Mouse (Mus musculus) skeletal muscle tissue, postnatal 0 days (tissue): ENCODE measurements around the gene Yju2. TPM values are rescaled to one million over a fixed set of nuclear protein-coding genes. Genes with fewer than 3 reads are reported as not detected.

ENCODE experiments used
- polyA plus RNA-seq: library from polyadenylated mRNA; unstranded; fragments of >200 nt; fragmentation: Nextera tagmentation; extraction: Ambion mirVana; gene quantifications from 2 replicates; pipeline ENCODE4 v1.2.1, GENCODE M21; 2015

Gene Yju2
- 10.1 and 10.6 TPM in 2 replicates for polyA plus RNA-seq

DNA sequence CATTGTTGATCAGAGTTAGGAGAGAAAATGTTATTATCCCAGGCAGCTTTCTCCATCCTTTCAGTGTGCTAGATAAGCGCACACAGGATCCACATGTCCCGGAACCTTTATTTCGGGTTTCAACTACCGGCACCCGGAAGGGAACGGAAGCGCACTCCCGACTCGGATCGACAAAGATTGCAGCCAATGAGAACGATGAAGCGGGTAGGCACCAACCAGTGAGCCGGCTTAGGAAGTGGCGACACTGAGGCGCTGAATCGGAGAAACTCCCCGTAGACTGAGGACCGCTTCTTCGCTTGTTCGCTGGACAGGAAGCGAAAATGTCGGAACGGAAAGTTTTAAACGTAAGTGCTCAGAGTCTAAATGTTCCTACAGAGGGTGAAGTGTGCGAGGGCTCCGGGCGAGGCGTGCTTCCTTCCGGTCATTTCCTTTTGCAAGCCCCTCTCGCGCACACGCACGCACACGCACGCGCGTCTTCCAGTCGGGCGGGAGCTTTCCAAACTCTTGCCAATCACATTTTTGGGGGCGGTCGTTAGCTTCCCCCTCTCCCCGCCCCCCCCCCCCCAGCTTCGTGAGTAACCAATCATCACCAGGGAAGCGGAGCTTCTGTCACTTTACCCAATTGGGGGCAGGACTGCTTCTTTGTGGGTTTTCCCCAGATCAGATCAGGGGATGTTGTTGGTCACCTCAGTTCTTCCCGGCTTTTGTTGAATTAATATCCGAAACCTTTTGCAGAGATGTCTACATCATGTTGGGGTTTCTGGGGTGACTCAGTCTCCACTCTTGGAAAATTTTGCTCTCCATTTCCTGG is at the start of gene Yju2:
Gene Yju2 (plus strand): TSS at position 182 of the 811 bp plus-strand sequence.

DNA sequence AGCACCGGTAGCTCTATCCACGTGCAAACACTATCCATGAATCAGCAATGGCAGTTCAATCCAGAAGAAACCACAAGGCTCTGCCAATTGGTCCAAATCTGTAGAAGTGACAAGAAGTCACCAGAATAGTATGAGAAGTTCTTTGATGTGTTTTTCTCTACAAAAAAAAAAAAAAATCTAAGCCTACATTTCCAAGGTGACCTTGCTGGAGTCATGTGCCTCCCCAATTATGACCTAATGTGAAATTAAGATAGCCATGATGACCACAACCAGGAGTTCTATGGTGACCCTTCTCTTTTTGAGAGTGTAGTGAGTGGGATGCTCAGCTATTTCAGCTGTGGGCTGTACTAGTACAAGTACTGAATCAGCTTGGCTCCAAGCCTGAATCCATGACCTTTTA is 9.5 kb upstream of the Yju2 start, which contains the start of gene Zfp119b:
Gene Zfp119b (minus strand): TSS at position 101 of the 400 bp plus-strand sequence.

GRCm38 (mm10) chr17:55952447-55953027 is 6.4 kb upstream of the Yju2 start, which contains the start of gene Ebi3:
Gene Ebi3, plus strand, starts transcription at chr17:55952640.

GRCm38 (mm10) chr17:55969966-55970891 is 11.3 kb downstream of the Yju2 start, which contains the start of gene Shd:
Gene Shd, plus strand, starts transcription at chr17:55970467.

GRCm38 (mm10) chr17:55986030-55986961 is 27.4 kb downstream of the Yju2 start, which contains the start of gene Fsd1:
Gene Fsd1, plus strand, starts transcription at chr17:55986509.

GRCm38 (mm10) chr17:56005415-56006061 is 46.6 kb downstream of the Yju2 start, which contains the start of the genes Stap2 and Mpnd:
Gene Stap2, minus strand, starts transcription at chr17:56005584.
Gene Mpnd, plus strand, starts transcription at chr17:56005711.

Other genes starting within 250 kb of the Yju2 start
- gene Pot1b, start 246.5 kb upstream of the Yju2 start, polyA plus RNA-seq: 2.0 and 2.1 TPM in 2 replicates
- gene Adgre4, start 209.1 kb upstream of the Yju2 start, polyA plus RNA-seq: 0.06 and 0.17 TPM in 2 replicates
- 4.7 and 4.8 TPM in 2 replicates for gene Zfp119a, start 80.2 kb upstream of the Yju2 start, polyA plus RNA-seq
- gene Zfp959, start 67.0 kb upstream of the Yju2 start, polyA plus RNA-seq: 4.5 and 5.8 TPM in 2 replicates
- 4.9 TPM in 2 replicates for gene Zfp119b, start 9.6 kb upstream of the Yju2 start, polyA plus RNA-seq
- 2.5 and 2.7 TPM in 2 replicates for gene Ebi3, start 6.5 kb upstream of the Yju2 start, polyA plus RNA-seq
- gene Shd, start 11.4 kb downstream of the Yju2 start, polyA plus RNA-seq: 0.93 and 1.0 TPM in 2 replicates
- 0.50 and 0.99 TPM in 2 replicates for gene Fsd1, start 27.4 kb downstream of the Yju2 start, polyA plus RNA-seq
- 6.6 and 7.3 TPM in 2 replicates for gene Stap2, start 46.5 kb downstream of the Yju2 start, polyA plus RNA-seq
- 31.9 and 32.3 TPM in 2 replicates for gene Mpnd, start 46.6 kb downstream of the Yju2 start, polyA plus RNA-seq
- gene Sh3gl1, start 77.5 kb downstream of the Yju2 start, polyA plus RNA-seq: 66.6 and 83.7 TPM in 2 replicates
- 3.2 and 3.8 TPM in 2 replicates for gene Chaf1a, start 81.3 kb downstream of the Yju2 start, polyA plus RNA-seq
- 40.5 and 49.7 TPM in 2 replicates for gene Ubxn6, start 115.9 kb downstream of the Yju2 start, polyA plus RNA-seq
- gene Hdgfl2, start 120.5 kb downstream of the Yju2 start, polyA plus RNA-seq: 55.9 and 57.9 TPM in 2 replicates
- 18.2 and 19.4 TPM in 2 replicates for gene Plin4, start 150.7 kb downstream of the Yju2 start, polyA plus RNA-seq
- 74.6 and 107 TPM in 2 replicates for gene Plin5, start 158.5 kb downstream of the Yju2 start, polyA plus RNA-seq
- gene Lrg1, start 162.9 kb downstream of the Yju2 start, polyA plus RNA-seq: 18.9 and 26.6 TPM in 2 replicates
- 3.8 and 5.9 TPM in 2 replicates for gene Sema6b, start 181.2 kb downstream of the Yju2 start, polyA plus RNA-seq
- gene Tnfaip8l1, start 203.4 kb downstream of the Yju2 start, polyA plus RNA-seq: 4.4 and 5.3 TPM in 2 replicates
- gene Mydgf, start 224.8 kb downstream of the Yju2 start, polyA plus RNA-seq: 48.0 and 53.9 TPM in 2 replicates